Mouse (Mus musculus) cortical plate, adult 2 months (tissue): ENCODE results near the gene Anks1b.

Experiments used
- CTCF ChIP-seq: fragments of 200-500 bp; IDR thresholded peaks from 2 replicates; pipeline ENCODE4 v1.5.1; 2011; ENCODE audit warnings: mild to moderate bottlenecking, control low read depth, low read length; ENCODE audit not compliant: insufficient read depth; ENCODE audit errors: extremely low read depth
- POLR2A ChIP-seq: fragments of 200-500 bp; IDR thresholded peaks from 2 replicates; pipeline ENCODE4 v1.6.1; 2011; ENCODE audit warnings: mild to moderate bottlenecking, low read length, control low read depth; ENCODE audit not compliant: insufficient read depth; ENCODE audit errors: extremely low read depth

- no peak for TF ChIP-seq POLR2A
- TF ChIP-seq CTCF: no peak
Measured at GRCm38 (mm10) chr10:89883561-89883960, 10.3 kb downstream of the Anks1b start.
